Comparison of ENCODE assay signal across 8 mouse cellular contexts in genomic region chr4:133056069-133056890, GRCm38 (mm10). TPM values are rescaled to one million over a fixed set of nuclear protein-coding genes. Genes with fewer than 3 reads are reported as not detected.
DNase-seq lines count a peak whose midpoint lies in the region; ATAC-seq and TF ChIP-seq lines count a peak whose summit lies in the region.

No protein-coding gene starts in this region.

- peak; percentile 89 for TF ChIP-seq CTCF in left cerebral cortex, adult 2 months (IDR thresholded peaks at IDR 0.05)

- intact Hi-C loops in left cerebral cortex, adult 2 months (cut with DNase I): loop anchor here (1.0 to 5.0 kb wide), 2 partner anchors 45 to 114 kb away; partner anchors contain the start of gene Ahdc1
- intact Hi-C loops in left cerebral cortex, postnatal 4 days (cut with DNase I): no loop called here

- peaks cover 20% of the 10 kb centered on the region for H3K36me3 ChIP-seq in hindbrain, embryonic 14.5 days (replicated peaks; ENCODE audit: control insufficient read depth, insufficient read depth)
- peaks cover 35% of the 10 kb centered on the region for H3K36me3 ChIP-seq in midbrain, embryonic 10.5 days

- ATAC-seq in hindbrain, embryonic 14.5 days (ENCODE audit: low FRiP score): peak; percentile 58; the same call in 1 of the 2 replicates

- H3K4me2 ChIP-seq in hindbrain, embryonic 14.5 days (replicated peaks): no peak overlapping the region

- no peaks in the 10 kb centered on the region for H3K27me3 ChIP-seq in hindbrain, embryonic 14.5 days (ENCODE audit: control insufficient read depth, insufficient read depth, low read length)
- H3K27me3 ChIP-seq in midbrain, embryonic 10.5 days (ENCODE audit: low read depth, poor library complexity, severe bottlenecking): no peaks in the 10 kb centered on the region

- no peaks in the 10 kb centered on the region for H3K9me3 ChIP-seq in hindbrain, embryonic 14.5 days (ENCODE audit: control insufficient read depth, low read length)
- H3K9me3 ChIP-seq in midbrain, embryonic 10.5 days (replicated peaks): no peaks in the 10 kb centered on the region

- H3K4me3 ChIP-seq in left cerebral cortex, adult 2 months: no peak overlapping the region
- H3K4me3 ChIP-seq in hindbrain, embryonic 14.5 days (replicated peaks; ENCODE audit: low read length): no peak overlapping the region
- H3K4me3 ChIP-seq in midbrain, embryonic 10.5 days: peak overlapping the region; percentile 32; the same call in 1 of the 2 replicates

- 7% methylated on average over 15 of the region's 15 CpGs for WGBS in hindbrain, embryonic 14.5 days
- 4% methylated on average over 15 of the region's 15 CpGs for WGBS in midbrain, embryonic 10.5 days

- DNase-seq in left cerebral cortex, adult 2 months (ENCODE audit: extremely low spot score in 1 of 2, low spot score in 2 of 2): peak; percentile 70 to 78
- no peak for DNase-seq in left cerebral cortex, adult 11 months (ENCODE audit: low spot score)
- DNase-seq in cerebellum, postnatal 25 days: peak; percentile 74 to 85
- peak; percentile 55 to 71 for DNase-seq in frontal cortex, postnatal 36 days (ENCODE audit: low spot score in 2 of 2)
- no peak for DNase-seq in hindbrain, embryonic 14.5 days (ENCODE audit: low spot score)
- DNase-seq in left cerebral cortex, postnatal 4 days: peak; percentile 80
- peak; percentile 79 for DNase-seq in midbrain, embryonic 10.5 days (ENCODE audit: low spot score)
- peak; percentile 69 to 86 for DNase-seq in spleen, postnatal 10 days (ENCODE audit: low spot score in 2 of 2)

- peaks cover 38% of the 10 kb centered on the region for H3K4me1 ChIP-seq in hindbrain, embryonic 14.5 days (replicated peaks; ENCODE audit: control insufficient read depth, insufficient read depth, low read length)
- H3K4me1 ChIP-seq in midbrain, embryonic 10.5 days: peaks cover 71% of the 10 kb centered on the region

- peak overlapping the region; percentile 66 for H3K27ac ChIP-seq in left cerebral cortex, adult 2 months
- no peak overlapping the region for H3K27ac ChIP-seq in hindbrain, embryonic 14.5 days
- H3K27ac ChIP-seq in midbrain, embryonic 10.5 days (replicated peaks): peak overlapping the region; percentile 46

- H3K9ac ChIP-seq in hindbrain, embryonic 14.5 days: no peak overlapping the region

RNA-seq across cellular contexts. Expression of gene Ahdc1, which starts 45.2 kb away (rescaled TPM):
- 100 to 1,000 TPM; 108 to 132 TPM for total RNA-seq in left cerebral cortex, adult 2 months (2021)
- polyA plus RNA-seq in hindbrain, embryonic 14.5 days (2014; fragmentation: Nextera tagmentation; extraction: Ambion mirVana): 12.9 and 13.4 TPM in 2 replicates
- total RNA-seq in left cerebral cortex, postnatal 4 days (2021): 100 to 1,000 TPM in 1 of 2 experiments, 10 to 100 TPM in 1; 94.1 to 102 TPM
- polyA plus RNA-seq in midbrain, embryonic 10.5 days (2016; fragmentation: Nextera tagmentation; extraction: Ambion mirVana): 5.7 and 5.8 TPM in 2 replicates

Comparison
In these comparisons a context has a peak if more than half of its experiments do, and no peak if none do; other contexts are left out.
1. DNase-seq: peak in left cerebral cortex, adult 2 months (2 of 2), cerebellum, postnatal 25 days (2 of 2), frontal cortex, postnatal 36 days (2 of 2), left cerebral cortex, postnatal 4 days (single experiment), midbrain, embryonic 10.5 days (single experiment) and spleen, postnatal 10 days (2 of 2); none in left cerebral cortex, adult 11 months (single experiment) and hindbrain, embryonic 14.5 days (single experiment).